Mouse (Mus musculus) v-Abl transformed pro-B cells (cell line): ENCODE measurements around the gene Ttc19.

Experiments
- in situ Hi-C, 2 experiments: fragments of 400-800 bp; cut with MboI; formaldehyde crosslinking; loops; one replicate each; pipeline ENCODE4 v1.15.1; 2025; ENCODE audit not compliant: unreplicated experiment in 2 of 2

Ttc19 gene

DNA sequence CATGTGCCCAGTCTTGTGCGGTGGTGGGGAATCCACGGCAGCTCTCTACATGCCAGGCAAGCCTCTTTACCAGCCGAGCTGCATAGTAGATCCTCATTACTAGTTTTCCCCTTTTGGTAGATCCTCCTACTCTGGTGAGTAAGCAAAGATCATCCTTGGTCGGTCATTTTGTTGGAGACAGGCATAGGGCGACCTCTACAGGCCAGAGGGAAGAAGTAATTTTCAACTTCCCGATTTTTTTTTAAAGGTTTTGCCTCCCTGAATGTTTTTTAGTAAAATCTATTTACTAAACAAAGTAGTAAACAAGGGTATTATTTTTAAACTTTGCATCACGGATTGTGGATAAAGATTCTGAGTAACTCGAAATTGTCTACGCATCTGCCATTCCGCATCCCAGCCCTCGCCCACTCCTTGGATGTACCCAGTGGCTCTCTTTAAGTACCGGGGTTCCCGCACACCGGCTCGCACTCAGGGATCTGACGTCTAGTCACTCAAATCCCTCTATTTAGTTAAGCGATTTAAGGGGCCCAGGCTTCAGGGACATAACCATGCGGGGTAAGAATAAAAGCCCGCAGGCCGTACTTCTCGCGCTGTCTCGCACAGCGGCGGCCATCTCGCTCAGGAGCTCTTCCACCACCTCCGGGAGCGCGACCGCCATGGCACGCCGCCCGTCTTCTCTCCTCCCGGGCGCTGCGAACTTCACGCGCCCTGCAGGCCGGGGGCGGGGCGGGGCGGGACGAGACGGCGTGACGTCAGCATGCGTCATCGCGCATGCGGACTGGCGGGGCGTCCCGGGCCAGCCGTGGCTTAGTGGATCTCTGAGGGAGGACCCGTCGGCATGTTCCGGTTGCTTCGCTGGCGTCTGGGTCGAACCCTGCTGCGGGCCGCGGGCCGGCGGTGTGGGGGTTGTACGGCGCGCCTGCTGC lies at the start of gene Ttc19, which contains the start of gene Zswim7:
Gene Ttc19, plus strand, starts transcription at position 799 of the 926 bp plus-strand sequence.
Gene Zswim7, minus strand, starts transcription at position 701 of the 926 bp plus-strand sequence.
- in situ Hi-C loops: loop anchor here (5.0 to 10.0 kb wide), 2 partner anchors 329 to 394 kb away; no protein-coding TSS in a partner anchor

DNA sequence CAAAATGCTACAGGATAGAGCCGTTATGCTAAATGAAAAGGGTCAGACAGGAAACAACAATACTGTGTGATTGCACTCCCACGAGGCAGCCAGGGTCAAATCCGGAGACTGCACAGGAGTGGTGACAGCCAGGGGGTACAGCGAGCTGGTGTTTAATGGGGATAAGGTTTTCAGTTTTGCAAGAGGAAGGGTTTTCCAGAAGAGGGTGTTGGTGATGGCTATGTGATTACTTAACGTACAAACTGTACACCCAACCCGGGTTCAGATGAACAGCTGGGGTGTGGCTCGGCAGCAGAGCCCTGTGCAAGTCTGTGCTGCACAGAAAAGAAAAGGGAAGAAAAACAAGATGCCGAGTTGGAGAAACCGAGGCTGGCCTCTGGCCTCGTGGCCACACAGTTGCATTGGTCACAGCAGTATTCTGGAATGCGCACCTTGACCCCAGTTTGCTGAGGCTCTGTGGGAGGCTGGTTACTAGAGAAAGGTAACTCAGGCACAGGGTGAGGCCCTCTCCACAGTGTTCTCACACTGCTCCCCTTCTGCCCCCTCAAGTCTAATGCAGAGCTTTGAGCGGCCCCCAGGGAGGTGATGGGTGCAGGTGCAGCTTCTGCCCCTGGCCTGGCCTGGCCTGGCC lies 40.5 kb upstream of the Ttc19 start:
- in situ Hi-C loops: no loop called here

DNA sequence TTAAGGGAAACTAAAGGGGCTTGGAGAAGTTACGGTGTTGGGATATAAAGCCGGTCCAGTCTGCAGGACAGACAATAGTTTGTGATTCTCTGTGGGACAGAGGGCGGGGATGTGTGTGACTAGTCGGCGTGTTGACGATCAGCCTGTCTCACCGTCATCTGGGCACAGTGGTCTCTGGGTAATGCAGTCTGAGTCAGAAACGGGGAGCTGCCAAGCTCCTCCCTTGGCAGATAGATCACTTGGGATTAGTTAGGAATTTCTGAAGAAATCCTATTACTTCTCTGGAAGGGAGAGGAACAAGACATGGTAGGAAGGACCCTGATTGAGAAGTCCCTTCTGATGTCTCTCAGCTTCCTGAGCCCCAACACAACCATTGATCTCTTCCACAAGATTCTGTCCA lies 37.4 kb upstream of the Ttc19 start:
- in situ Hi-C loops: no loop called here

DNA sequence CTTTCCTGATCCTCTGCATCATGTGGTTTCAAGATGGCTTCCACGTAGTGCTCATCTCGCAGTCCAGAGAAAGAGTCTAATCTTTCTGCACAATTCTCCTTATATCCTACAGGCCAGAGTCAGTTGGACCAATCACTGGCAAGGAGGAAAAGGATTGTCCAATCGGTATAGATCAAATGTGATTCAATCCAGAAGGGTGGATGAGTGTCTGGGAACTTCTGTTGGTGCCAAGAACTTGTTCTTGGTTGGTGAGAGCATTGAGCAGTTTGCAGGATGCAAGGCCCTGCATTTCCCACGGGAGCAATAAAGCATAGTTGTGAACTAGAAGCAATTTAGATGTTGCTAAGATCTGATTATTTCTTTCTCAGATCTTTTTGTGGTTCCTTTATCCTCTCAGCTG lies 36.8 kb upstream of the Ttc19 start:
- in situ Hi-C loops: no loop called here

DNA sequence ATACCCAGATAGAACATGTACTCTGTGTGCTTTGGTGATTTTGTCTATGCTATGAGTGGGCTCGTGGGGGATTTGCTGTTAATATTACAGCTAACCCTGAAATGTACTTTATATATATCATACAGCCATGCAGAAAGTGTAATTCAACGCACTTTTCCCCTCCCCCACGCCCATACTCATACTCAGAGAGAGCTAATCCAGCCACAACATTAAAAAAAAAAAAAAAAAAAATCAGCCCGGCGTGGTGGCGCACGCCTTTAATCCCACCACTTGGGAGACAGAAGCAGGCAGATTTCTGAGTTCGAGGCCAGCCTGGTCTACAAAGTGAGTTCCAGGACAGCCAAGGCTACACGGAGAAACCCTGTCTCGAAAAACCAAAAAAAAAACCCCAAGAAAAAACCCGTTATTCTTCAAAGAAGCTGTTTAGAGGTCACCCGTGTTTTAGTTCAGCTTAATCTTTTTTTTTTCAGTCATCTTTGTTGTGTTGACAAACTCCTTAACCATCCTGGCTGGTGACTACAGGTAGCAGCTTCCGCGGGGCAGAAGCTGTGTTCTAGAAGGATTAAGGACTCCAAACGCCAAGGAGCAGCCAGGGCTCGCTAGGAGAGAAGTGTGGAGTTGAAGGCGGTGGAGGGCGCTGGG lies 33.4 kb upstream of the Ttc19 start:
- in situ Hi-C loops: no loop called here

DNA sequence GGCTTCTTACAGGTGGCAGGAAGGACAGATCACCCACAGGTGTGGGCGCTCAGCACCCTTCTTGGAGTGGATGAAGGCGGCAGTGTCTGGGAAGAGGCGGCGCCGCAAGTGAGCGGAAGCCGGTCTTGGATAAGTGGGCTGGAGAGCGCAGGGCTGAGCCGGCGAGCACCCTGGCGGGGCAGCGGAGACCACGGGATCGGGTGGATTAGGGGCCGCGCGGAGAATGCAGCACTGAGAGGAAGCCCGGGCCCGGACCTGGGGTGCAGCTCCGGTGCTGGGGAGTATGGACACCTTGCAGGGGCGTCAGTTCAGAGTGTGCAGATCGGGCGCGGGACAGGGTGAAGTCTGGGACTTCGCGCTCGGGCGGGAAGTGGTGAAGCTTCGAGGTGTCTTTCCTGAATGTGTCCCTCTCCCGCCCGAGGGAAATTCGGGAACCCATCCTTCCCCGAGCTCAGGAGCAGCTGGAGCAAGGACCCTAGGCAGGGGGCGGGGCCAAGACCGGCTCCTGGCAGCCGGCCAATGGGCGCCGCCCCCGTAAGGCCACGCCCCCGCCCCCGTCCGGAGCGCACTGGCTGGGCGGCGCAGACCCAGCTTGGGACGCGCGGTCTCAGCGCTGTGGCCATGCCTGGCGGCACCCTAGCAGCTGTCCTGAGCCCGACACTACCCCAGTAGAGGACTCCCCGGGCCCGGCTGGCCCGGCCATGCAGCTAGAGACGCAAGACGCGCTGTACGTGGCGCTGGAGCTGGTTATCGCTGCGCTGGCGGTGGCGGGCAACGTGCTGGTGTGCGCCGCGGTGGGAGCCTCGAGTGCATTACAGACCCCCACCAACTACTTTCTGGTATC lies 32.6 kb upstream of the Ttc19 start, which contains the start of gene Adora2b:
Gene Adora2b, plus strand, starts transcription at position 584 of the 844 bp plus-strand sequence.
- in situ Hi-C loops: no loop called here

DNA sequence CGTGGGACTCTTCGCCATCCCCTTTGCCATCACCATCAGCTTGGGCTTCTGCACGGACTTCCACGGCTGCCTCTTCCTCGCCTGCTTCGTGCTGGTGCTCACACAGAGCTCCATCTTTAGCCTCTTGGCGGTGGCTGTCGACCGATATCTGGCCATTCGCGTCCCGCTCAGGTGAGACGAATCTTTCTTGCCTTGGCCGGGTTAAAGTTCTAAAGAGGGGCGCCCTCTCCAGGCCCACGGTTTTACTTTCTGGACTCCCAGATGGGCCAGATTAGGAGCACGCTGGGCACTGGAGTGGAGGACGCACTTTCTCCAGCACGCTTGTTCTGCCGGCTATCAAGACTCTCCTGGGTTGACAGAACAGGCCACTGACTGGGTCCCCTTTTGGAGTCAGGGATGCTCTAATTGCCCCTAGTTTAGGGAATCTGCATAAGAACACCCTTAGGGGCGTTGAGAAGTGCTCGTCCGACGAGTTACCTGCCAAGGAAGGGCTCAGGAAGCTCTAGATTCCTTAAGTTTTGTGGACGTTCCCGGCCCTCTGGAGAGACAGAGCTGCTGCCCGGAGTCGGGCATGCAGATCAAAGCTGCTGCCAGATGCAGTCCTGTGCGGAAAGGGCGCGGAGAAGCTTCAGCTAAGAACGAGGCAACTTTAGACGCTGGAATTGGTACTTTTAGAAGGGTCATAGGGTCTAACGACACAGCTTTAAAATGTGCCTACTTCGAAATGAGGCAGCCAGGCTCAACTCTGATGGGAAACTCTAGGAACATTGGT lies 31.8 kb upstream of the Ttc19 start:
- in situ Hi-C loops: no loop called here

DNA sequence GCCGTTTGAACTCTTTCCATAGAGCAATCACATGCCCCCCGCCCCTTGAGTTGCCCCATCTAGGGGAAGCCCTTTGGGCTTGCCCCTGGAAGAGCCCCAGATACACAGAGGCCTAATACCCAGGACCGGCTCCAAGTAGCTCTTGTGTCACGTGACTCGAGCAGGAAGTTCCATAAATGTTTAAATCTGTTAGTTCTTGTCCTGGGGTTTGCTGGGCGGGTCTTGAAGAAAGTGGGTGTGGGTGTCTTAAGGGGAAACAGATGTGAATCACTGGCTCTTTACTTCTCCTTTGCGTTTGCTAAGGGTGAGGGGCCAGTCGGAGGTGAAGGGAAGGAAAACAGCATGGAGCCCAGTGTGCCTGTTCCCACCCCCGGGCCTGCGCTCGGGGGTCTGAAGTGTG lies 30.2 kb upstream of the Ttc19 start:
- in situ Hi-C loops: no loop called here

DNA sequence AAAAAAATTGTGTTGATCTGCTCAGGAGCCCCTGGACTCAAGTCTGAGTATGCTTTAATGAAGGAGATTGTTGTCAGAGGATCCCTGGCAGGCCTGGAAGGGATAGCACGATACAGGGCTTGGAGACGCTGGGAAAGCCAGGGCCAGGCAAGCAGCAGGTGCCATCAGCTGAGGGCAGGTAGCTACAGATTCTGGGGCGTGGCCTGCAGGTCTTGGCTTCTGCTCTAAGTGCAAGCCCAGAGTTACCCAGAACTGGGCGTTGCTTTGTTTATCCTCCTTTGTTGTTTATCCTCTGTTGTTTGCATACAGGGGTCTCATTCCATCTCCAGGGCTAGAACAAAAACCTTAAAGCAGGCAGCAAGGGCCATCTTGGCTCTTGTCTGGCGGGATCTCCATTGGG lies 27.9 kb upstream of the Ttc19 start:
- in situ Hi-C loops: no loop called here

DNA sequence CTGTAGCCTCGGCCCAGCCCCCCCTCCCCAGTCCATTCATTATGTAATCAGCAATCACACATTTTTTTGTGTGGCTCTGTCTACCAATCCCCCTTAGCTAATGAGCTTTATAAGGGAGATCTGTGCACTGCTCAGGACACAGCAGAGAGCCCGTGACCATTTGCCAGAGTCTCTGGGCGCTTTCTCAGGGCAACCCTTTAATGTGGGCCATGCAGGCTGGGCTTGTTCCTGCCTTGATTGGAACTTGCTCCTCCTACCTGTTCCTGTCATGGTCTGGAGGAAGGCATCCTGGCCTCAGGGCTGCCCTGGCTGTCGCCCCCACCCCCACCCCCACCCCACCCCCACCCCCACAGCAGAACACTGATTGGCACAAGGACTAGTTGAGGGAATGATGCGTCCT lies 22.1 kb upstream of the Ttc19 start:
- in situ Hi-C loops: no loop called here

DNA sequence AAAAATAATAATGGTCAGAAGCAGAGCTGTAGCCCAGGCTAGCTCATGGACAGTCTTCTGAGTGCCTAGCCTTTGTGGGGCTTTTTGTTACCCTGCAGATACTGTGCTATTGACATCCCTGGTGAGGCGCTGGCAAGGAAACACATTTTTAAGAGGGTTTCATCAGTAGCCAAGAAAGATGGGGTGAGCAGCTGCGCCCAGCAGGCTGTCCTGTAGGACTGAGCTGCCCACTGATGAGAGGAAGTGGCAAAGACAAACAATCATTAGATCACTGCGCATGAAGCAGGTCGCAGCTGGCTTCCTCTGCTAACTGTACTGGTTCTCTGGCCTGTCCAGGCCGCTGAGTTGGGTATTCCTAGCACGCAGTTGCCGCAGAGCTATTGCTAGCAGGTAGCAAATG lies 17.7 kb upstream of the Ttc19 start:
- in situ Hi-C loops: no loop called here

DNA sequence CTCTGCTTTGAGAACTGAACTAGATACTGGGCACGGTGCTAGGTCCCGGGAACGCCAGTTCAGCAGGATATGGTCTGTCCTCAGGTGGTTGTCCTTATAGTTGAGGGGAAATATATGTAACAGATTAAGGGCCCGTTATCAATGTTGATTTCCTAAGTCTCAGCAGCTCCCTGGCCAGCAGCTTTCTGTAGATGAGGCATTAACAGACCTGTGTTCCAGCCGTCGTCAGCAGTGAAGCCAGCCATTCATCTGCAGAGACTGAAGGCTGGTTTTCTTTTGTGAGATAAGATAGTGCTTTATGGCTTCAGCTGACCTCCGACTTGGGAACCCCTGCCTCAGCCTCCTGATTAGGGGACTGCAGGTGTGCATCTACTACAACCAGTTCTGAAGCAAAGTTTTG lies 17.3 kb upstream of the Ttc19 start:
- in situ Hi-C loops: no loop called here

DNA sequence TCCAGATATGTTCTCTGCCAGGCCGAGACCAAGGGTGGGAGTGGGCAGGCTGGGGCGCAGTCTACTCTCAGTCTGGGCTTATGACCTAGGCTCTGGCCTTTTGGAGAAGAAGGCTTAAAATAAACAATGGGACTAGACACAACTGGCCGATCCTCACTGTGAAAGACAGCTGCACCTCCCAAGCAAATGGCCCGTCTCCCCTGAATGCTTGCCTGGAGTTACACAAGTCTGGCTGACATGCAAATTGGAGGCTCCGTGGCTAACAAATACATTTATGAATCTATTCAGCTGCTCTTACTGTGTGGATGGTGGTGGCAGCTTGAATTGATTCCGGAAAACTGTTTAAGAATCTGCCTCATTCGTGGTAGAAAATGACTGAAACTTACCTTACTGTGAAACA lies 15.6 kb upstream of the Ttc19 start:
- in situ Hi-C loops: no loop called here

DNA sequence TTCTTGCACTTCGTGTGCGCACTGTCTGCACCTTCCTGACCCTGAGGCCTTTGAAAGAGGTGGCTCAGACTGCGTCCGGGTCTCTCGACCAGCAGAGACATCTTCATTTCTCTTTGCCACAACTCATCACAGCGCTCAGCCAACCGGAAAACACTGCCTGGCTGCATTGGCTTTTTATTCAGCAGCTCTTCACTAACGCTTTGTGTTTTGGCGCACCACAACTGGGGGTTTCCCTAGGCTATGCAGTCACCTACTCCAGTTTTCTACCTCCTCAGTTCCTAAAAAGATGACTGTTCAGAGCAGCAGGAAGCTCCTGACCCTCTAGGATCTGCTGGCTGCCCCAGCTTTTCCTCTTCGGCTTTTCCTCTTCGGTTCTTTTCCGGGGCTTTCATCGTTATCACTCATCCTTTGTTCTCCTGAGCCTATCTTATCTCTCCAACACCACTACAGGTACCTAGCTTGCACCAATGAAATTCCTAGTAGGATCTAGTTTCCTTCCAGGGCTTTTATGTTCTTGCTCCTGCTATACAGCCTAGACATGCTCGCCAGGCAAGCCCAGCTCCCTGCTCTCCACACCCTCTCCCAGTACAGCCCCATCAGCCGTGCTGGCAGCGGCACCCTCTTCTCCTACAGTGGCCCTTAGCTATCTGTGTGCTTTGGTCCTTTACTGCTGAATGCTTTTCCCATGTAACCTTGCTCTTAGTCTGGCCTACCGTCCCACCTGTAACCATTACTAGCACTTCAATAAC lies 14.6 kb upstream of the Ttc19 start:
- in situ Hi-C loops: no loop called here

DNA sequence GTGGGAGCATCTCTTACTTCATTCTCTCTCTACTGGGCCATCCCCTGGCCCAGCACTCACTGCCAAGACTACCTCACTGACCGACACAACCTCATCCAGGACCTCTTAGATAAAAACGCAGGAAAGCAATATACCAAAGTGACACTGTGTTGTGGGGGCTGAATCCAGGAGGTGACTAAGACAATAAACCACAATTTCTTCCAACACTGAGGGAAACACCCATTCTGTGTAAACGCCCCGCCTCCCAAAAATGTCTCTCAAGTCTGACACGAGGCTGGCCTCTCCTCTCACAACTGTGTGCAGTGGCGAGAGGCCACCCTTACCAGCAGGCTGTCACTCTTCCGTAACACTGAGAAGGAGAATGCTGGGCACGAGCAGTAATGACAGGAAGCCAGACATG lies 12.9 kb upstream of the Ttc19 start:
- in situ Hi-C loops: no loop called here

DNA sequence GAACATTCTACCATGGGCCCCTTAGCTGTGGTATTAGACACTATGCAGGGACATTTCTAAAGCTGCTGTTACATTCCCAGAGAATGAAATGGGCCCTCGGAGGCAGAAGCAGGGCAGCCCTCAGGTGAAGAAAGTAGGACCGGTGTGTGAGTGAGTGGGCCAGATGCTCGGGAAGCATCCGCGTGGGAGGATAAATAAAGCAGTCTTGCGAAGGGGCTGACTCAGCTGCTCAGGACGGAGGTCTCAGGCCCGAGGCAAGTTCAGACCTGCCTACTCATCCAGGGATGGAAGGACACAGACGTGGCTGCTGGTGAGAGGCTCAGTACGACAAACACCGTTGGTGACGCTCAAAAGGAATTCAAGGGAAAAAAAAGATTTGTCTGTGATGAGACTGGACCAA lies 12.2 kb upstream of the Ttc19 start:
- in situ Hi-C loops: no loop called here

DNA sequence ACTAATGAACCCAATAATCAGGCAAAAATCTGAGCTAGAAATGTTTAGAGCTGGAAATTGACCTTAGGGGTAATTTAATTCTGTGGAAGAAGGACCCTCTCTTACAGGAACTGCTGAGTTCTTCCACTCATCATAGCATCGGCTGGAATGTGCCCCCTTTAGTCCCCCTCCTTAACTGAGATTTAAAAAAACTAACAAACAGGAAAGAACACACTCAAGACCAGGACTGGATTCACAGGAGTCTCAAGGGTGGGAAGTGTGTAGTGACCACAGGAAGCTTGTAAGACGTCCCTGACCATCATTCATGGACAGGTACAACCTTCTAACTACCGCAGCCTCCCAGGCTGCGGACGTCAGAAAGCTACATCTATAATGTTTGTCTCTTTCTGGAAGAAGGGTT lies 10.4 kb upstream of the Ttc19 start:
- in situ Hi-C loops: no loop called here

DNA sequence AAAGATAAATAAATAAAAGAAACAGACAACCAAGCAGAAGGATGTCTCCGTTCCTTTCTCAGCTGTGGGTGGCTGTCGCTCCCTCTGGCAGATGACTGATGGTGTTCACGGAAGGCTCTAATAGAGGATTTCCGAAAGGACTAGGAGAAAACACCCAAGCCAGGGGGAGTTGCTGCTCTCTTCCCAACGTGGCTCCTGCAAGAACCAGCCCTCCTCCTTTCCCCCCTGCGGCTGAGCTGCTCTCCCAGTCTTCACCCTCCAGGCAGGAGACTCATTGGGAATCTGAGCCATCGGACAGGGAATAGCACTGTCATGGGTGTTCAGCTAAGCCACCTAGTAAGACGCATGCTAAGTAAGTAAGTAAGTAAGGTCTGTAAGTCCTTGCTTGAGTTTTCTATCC lies 4.2 kb upstream of the Ttc19 start:
- in situ Hi-C loops: loop anchor here (5.0 kb wide), 3 partner anchors 150 to 330 kb away; no protein-coding TSS in a partner anchor

DNA sequence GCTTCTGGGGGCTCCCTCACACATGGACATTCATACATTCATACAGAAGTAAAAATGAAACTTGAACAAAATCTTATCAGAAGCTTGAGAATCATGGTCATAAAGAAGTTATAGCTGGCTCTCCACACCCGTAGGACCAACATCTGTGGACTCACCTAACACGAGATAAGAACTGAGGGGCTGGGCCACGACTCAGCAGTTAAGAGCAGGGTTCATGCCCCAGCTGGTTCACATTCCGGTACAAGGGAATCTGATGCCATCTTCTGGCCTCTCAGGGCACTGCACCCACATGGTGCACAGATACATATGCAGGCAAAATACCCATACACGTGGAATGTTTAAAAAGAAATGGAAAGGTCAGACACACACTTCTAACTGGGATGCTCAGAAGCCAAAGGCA lies 3.2 kb upstream of the Ttc19 start:
- in situ Hi-C loops: loop anchor here (5.0 kb wide), 3 partner anchors 151 to 331 kb away; no protein-coding TSS in a partner anchor
